Comparison of ENCODE assay signal across 8 mouse cellular contexts in the genomic region with DNA sequence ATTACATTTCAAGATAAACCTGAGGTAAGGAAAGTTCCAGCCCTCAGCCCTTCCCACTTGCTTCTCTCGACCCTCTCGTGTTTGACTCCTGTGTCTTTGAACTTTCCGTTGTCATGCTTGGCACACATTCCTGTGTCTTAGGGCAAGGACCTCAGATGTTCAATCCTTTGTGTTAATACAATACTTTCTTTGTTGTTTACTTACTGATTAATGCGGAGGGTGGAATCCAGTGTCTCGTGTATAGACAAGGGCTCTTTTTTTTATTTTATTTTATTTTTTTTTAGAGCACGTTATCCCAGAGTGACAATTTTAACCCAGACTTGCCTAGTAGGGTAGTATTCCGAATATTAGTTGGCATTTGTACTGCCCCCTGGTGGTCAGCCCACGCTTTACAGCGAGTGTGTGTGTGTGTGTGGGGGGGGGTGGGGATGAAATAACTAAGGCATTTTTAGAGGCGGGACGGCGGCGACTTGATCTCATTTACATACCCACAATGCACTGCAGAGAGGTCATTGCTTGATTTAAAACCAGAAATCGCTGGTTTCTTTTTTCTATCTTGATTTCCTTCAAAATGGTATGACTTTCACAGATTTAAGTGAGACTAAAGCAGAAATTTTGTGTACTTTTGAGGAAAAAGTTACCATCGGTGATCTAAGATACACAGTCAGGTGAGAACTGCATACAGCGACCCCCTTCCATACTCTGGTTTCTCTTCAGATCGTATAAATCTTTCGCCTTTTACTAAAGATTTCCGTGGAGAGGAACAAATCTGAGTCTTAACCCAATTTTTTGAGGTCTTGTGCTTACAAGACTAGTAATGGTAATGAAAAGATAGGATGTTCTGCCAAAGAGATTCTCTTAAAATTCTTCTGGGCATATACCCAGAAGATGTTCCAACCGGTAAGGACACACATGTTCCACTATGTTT. TPM values are rescaled to one million over a fixed set of nuclear protein-coding genes. Genes with fewer than 3 reads are reported as not detected.
DNase-seq lines count a peak whose midpoint lies in the region; ATAC-seq and TF ChIP-seq lines count a peak whose summit lies in the region.

No protein-coding gene starts in this region.

- H3K4me1 ChIP-seq in midbrain, embryonic 10.5 days = peaks cover 14% of the 10 kb centered on the region
- no peaks in the 10 kb centered on the region for H3K4me1 ChIP-seq in midbrain, embryonic 16.5 days (ENCODE audit: control insufficient read depth, insufficient read depth, low read length)
- H3K4me1 ChIP-seq in intestine, embryonic 14.5 days (replicated peaks; ENCODE audit: control insufficient read depth, insufficient read depth, low read length) = no peaks in the 10 kb centered on the region
- H3K4me1 ChIP-seq in limb, embryonic 15.5 days = no peaks in the 10 kb centered on the region
- no peaks in the 10 kb centered on the region for H3K4me1 ChIP-seq in stomach, postnatal 0 days (replicated peaks; ENCODE audit: control insufficient read depth, insufficient read depth)

- WGBS in midbrain, embryonic 10.5 days = 3% methylated on average over 20 of the region's 20 CpGs
- WGBS in midbrain, embryonic 16.5 days = 3% methylated on average over 20 of the region's 20 CpGs
- 5% methylated on average over 20 of the region's 20 CpGs for WGBS in intestine, embryonic 14.5 days
- WGBS in limb, embryonic 15.5 days = 6% methylated on average over 20 of the region's 20 CpGs
- WGBS in stomach, postnatal 0 days = 5% methylated on average over 20 of the region's 20 CpGs

- H3K36me3 ChIP-seq in midbrain, embryonic 10.5 days = no peaks in the 10 kb centered on the region
- H3K36me3 ChIP-seq in midbrain, embryonic 16.5 days (ENCODE audit: control insufficient read depth, insufficient read depth, low read length) = no peaks in the 10 kb centered on the region
- H3K36me3 ChIP-seq in intestine, embryonic 14.5 days (ENCODE audit: control insufficient read depth, insufficient read depth, low read length) = no peaks in the 10 kb centered on the region
- no peaks in the 10 kb centered on the region for H3K36me3 ChIP-seq in limb, embryonic 15.5 days
- no peaks in the 10 kb centered on the region for H3K36me3 ChIP-seq in stomach, postnatal 0 days (ENCODE audit: control insufficient read depth, insufficient read depth, low read length)

- peaks cover 5% of the 10 kb centered on the region; the same call in 1 of the 2 replicates for H3K27me3 ChIP-seq in midbrain, embryonic 10.5 days (ENCODE audit: low read depth, poor library complexity, severe bottlenecking)
- H3K27me3 ChIP-seq in midbrain, embryonic 16.5 days (ENCODE audit: control insufficient read depth, insufficient read depth, low read depth, low read length) = no peaks in the 10 kb centered on the region
- H3K27me3 ChIP-seq in intestine, embryonic 14.5 days (replicated peaks; ENCODE audit: control insufficient read depth, insufficient read depth, low read length) = no peaks in the 10 kb centered on the region
- no peaks in the 10 kb centered on the region for H3K27me3 ChIP-seq in limb, embryonic 15.5 days
- H3K27me3 ChIP-seq in stomach, postnatal 0 days (ENCODE audit: control insufficient read depth, insufficient read depth, low read length) = no peaks in the 10 kb centered on the region

- no peak for ATAC-seq in midbrain, embryonic 16.5 days
- ATAC-seq in intestine, embryonic 14.5 days (replicated peaks; ENCODE audit: low FRiP score, low TSS enrichment, low read depth) = no peak; the same call in 1 of the 2 replicates
- ATAC-seq in limb, embryonic 15.5 days (ENCODE audit: insufficient number of reproducible peaks, low FRiP score, low TSS enrichment, low read depth) = no peak
- ATAC-seq in monocyte, adult 5-6 weeks (replicated peaks; ENCODE audit: insufficient number of reproducible peaks, low FRiP score, low TSS enrichment, poor library complexity, severe bottlenecking) = peak; percentile 94
- ATAC-seq in stomach, postnatal 0 days (ENCODE audit: low FRiP score, low TSS enrichment) = peak; percentile 79

- H3K9me3 ChIP-seq in midbrain, embryonic 10.5 days (replicated peaks) = no peaks in the 10 kb centered on the region
- no peaks in the 10 kb centered on the region for H3K9me3 ChIP-seq in midbrain, embryonic 16.5 days (replicated peaks; ENCODE audit: control insufficient read depth, low read length, poor library complexity, severe bottlenecking)
- H3K9me3 ChIP-seq in intestine, embryonic 14.5 days (ENCODE audit: control insufficient read depth, low read length) = no peaks in the 10 kb centered on the region
- no peaks in the 10 kb centered on the region for H3K9me3 ChIP-seq in limb, embryonic 15.5 days
- no peaks in the 10 kb centered on the region for H3K9me3 ChIP-seq in stomach, postnatal 0 days (ENCODE audit: control insufficient read depth, low read length)

- H3K9ac ChIP-seq in midbrain, embryonic 16.5 days (ENCODE audit: low read depth, low read length) = no peak overlapping the region
- 0 out of 2 replicates have a peak overlapping the region, but pooled peaks have one; percentile 13 for H3K9ac ChIP-seq in intestine, embryonic 14.5 days (ENCODE audit: low read length)
- H3K9ac ChIP-seq in limb, embryonic 15.5 days = no peak overlapping the region
- H3K9ac ChIP-seq in stomach, postnatal 0 days (ENCODE audit: low read length) = peak overlapping the region; percentile 45; the same call in 1 of the 2 replicates

- peak; percentile 83 for TF ChIP-seq CTCF in stomach, postnatal 0 days (IDR thresholded peaks at IDR 0.05; ENCODE audit: low read depth)

- peak; percentile 88 for DNase-seq in midbrain, embryonic 10.5 days (ENCODE audit: low spot score)
- peak; percentile 63 for DNase-seq in cerebellum, adult 9-10 months
- DNase-seq in forelimb bud, embryonic 11.5 days (ENCODE audit: low read depth, low spot score) = peak; percentile 84
- peak; percentile 89 for DNase-seq in intestine, embryonic 14.5 days (ENCODE audit: low spot score)
- peak; percentile 86 for DNase-seq in stomach, postnatal 0 days (ENCODE audit: low spot score)

- peak overlapping the region; percentile 23; the same call in 1 of the 2 replicates for H3K4me3 ChIP-seq in midbrain, embryonic 10.5 days
- H3K4me3 ChIP-seq in midbrain, embryonic 16.5 days (ENCODE audit: low read depth, low read length) = no peak overlapping the region
- no peak overlapping the region for H3K4me3 ChIP-seq in intestine, embryonic 14.5 days (ENCODE audit: low read depth, low read length)
- H3K4me3 ChIP-seq in limb, embryonic 15.5 days = peak overlapping the region; percentile 14; the same call in 1 of the 2 replicates
- H3K4me3 ChIP-seq in stomach, postnatal 0 days (ENCODE audit: low read depth, low read length) = no peak overlapping the region

- peak overlapping the region; percentile 89 for H3K27ac ChIP-seq in midbrain, embryonic 10.5 days (replicated peaks)
- H3K27ac ChIP-seq in midbrain, embryonic 16.5 days (ENCODE audit: low read length) = no peak overlapping the region
- H3K27ac ChIP-seq in intestine, embryonic 14.5 days (ENCODE audit: low read depth) = peak overlapping the region; percentile 38; the same call in 1 of the 2 replicates
- H3K27ac ChIP-seq in limb, embryonic 15.5 days = no peak overlapping the region
- 0 out of 2 replicates have a peak overlapping the region, but pooled peaks have one; percentile 56 for H3K27ac ChIP-seq in stomach, postnatal 0 days (replicated peaks)

- H3K4me2 ChIP-seq in midbrain, embryonic 16.5 days (ENCODE audit: low read length) = no peak overlapping the region
- H3K4me2 ChIP-seq in intestine, embryonic 14.5 days (ENCODE audit: low read length) = no peak overlapping the region
- no peak overlapping the region for H3K4me2 ChIP-seq in limb, embryonic 15.5 days
- peak overlapping the region; percentile 31; the same call in 1 of the 2 replicates for H3K4me2 ChIP-seq in stomach, postnatal 0 days (replicated peaks; ENCODE audit: low read depth)

- no peak for TF ChIP-seq EP300 in stomach, postnatal 0 days (optimal IDR thresholded peaks at IDR 0.05)

RNA-seq across cellular contexts. Expression of gene Kif2c, which starts 28.0 kb away (rescaled TPM):
- polyA plus RNA-seq in midbrain, embryonic 10.5 days (2016; fragmentation: Nextera tagmentation; extraction: Ambion mirVana) = 107 and 113 TPM in 2 replicates
- polyA plus RNA-seq in midbrain, embryonic 16.5 days (2015; fragmentation: Nextera tagmentation; extraction: Ambion mirVana) = 6.4 and 7.3 TPM in 2 replicates
- 53.4 and 59.0 TPM in 2 replicates for polyA plus RNA-seq in intestine, embryonic 14.5 days (2014; fragmentation: Nextera tagmentation; extraction: Ambion mirVana)
- polyA plus RNA-seq in limb, embryonic 15.5 days (2015; fragmentation: Nextera tagmentation; extraction: Ambion mirVana) = 45.9 and 47.4 TPM in 2 replicates
- total RNA-seq in monocyte, adult 5-6 weeks (2017) = 0.68 to 1.9 TPM in 2 of 3 replicates, not detected in the other
- polyA plus RNA-seq in stomach, postnatal 0 days (2015; fragmentation: Nextera tagmentation; extraction: Ambion mirVana) = 7.9 and 11.5 TPM in 2 replicates

RNA-seq across cellular contexts. Expression of gene Tmem53, which starts 41.3 kb away (rescaled TPM):
- polyA plus RNA-seq in midbrain, embryonic 10.5 days (2016; fragmentation: Nextera tagmentation; extraction: Ambion mirVana) = 8.2 and 8.7 TPM in 2 replicates
- polyA plus RNA-seq in midbrain, embryonic 16.5 days (2015; fragmentation: Nextera tagmentation; extraction: Ambion mirVana) = 9.3 and 10.1 TPM in 2 replicates
- 8.3 and 10.3 TPM in 2 replicates for polyA plus RNA-seq in intestine, embryonic 14.5 days (2014; fragmentation: Nextera tagmentation; extraction: Ambion mirVana)
- 10.0 and 12.4 TPM in 2 replicates for polyA plus RNA-seq in limb, embryonic 15.5 days (2015; fragmentation: Nextera tagmentation; extraction: Ambion mirVana)
- total RNA-seq in monocyte, adult 5-6 weeks (2017) = 0.29 TPM in 1 of 3 replicates, not detected in the others
- 12.9 and 16.3 TPM in 2 replicates for polyA plus RNA-seq in stomach, postnatal 0 days (2015; fragmentation: Nextera tagmentation; extraction: Ambion mirVana)

RNA-seq across cellular contexts. Expression of gene Armh1, which starts 41.5 kb away (rescaled TPM):
- polyA plus RNA-seq in midbrain, embryonic 10.5 days (2016; fragmentation: Nextera tagmentation; extraction: Ambion mirVana) = 0.22 and 0.36 TPM in 2 replicates
- polyA plus RNA-seq in midbrain, embryonic 16.5 days (2015; fragmentation: Nextera tagmentation; extraction: Ambion mirVana) = 1.6 and 3.1 TPM in 2 replicates
- polyA plus RNA-seq in intestine, embryonic 14.5 days (2014; fragmentation: Nextera tagmentation; extraction: Ambion mirVana) = 0.14 and 0.24 TPM in 2 replicates
- 0.51 and 1.1 TPM in 2 replicates for polyA plus RNA-seq in limb, embryonic 15.5 days (2015; fragmentation: Nextera tagmentation; extraction: Ambion mirVana)
- total RNA-seq in monocyte, adult 5-6 weeks (2017) = not detected in 3 replicates
- 0.16 and 0.24 TPM in 2 replicates for polyA plus RNA-seq in stomach, postnatal 0 days (2015; fragmentation: Nextera tagmentation; extraction: Ambion mirVana)

RNA-seq across cellular contexts. Expression of gene Rps8, which starts 54.4 kb away (rescaled TPM):
- polyA plus RNA-seq in midbrain, embryonic 10.5 days (2016; fragmentation: Nextera tagmentation; extraction: Ambion mirVana) = 691 and 830 TPM in 2 replicates
- polyA plus RNA-seq in midbrain, embryonic 16.5 days (2015; fragmentation: Nextera tagmentation; extraction: Ambion mirVana) = 381 and 382 TPM in 2 replicates
- 1,373 and 1,522 TPM in 2 replicates for polyA plus RNA-seq in intestine, embryonic 14.5 days (2014; fragmentation: Nextera tagmentation; extraction: Ambion mirVana)
- 803 and 994 TPM in 2 replicates for polyA plus RNA-seq in limb, embryonic 15.5 days (2015; fragmentation: Nextera tagmentation; extraction: Ambion mirVana)
- total RNA-seq in monocyte, adult 5-6 weeks (2017) = 970 to 1,241 TPM (median 1,065 TPM) in 3 replicates
- 752 and 809 TPM in 2 replicates for polyA plus RNA-seq in stomach, postnatal 0 days (2015; fragmentation: Nextera tagmentation; extraction: Ambion mirVana)

Comparison
In these comparisons a context has a peak if more than half of its experiments do, and no peak if none do; other contexts are left out.
1. H3K27ac ChIP-seq: peak in midbrain, embryonic 10.5 days (single experiment), intestine, embryonic 14.5 days (single experiment) and stomach, postnatal 0 days (single experiment); none in midbrain, embryonic 16.5 days (single experiment) and limb, embryonic 15.5 days (single experiment).
2. H3K4me3 ChIP-seq: peak in midbrain, embryonic 10.5 days (single experiment) and limb, embryonic 15.5 days (single experiment); none in midbrain, embryonic 16.5 days (single experiment), intestine, embryonic 14.5 days (single experiment) and stomach, postnatal 0 days (single experiment).
3. ATAC-seq: peak in monocyte, adult 5-6 weeks (single experiment) and stomach, postnatal 0 days (single experiment); none in midbrain, embryonic 16.5 days (single experiment), intestine, embryonic 14.5 days (single experiment) and limb, embryonic 15.5 days (single experiment).
4. H3K9ac ChIP-seq: peak in intestine, embryonic 14.5 days (single experiment) and stomach, postnatal 0 days (single experiment); none in midbrain, embryonic 16.5 days (single experiment) and limb, embryonic 15.5 days (single experiment).
5. Peak in every context shown above with its lines, with median percentiles within 50 percentile points of each other: DNase-seq.